Mouse (Mus musculus): Measurements from ENCODE around the gene Dnaaf2. TPM values are rescaled to one million over a fixed set of nuclear protein-coding genes. Genes with fewer than 3 reads are reported as not detected.
A peak's percentile ranks its signal among the peaks of the same experiment; 100 is the strongest.

Gene Dnaaf2
- polyA plus RNA-seq, 1 experiment from 2014 or later: 13.1 TPM

DNA sequence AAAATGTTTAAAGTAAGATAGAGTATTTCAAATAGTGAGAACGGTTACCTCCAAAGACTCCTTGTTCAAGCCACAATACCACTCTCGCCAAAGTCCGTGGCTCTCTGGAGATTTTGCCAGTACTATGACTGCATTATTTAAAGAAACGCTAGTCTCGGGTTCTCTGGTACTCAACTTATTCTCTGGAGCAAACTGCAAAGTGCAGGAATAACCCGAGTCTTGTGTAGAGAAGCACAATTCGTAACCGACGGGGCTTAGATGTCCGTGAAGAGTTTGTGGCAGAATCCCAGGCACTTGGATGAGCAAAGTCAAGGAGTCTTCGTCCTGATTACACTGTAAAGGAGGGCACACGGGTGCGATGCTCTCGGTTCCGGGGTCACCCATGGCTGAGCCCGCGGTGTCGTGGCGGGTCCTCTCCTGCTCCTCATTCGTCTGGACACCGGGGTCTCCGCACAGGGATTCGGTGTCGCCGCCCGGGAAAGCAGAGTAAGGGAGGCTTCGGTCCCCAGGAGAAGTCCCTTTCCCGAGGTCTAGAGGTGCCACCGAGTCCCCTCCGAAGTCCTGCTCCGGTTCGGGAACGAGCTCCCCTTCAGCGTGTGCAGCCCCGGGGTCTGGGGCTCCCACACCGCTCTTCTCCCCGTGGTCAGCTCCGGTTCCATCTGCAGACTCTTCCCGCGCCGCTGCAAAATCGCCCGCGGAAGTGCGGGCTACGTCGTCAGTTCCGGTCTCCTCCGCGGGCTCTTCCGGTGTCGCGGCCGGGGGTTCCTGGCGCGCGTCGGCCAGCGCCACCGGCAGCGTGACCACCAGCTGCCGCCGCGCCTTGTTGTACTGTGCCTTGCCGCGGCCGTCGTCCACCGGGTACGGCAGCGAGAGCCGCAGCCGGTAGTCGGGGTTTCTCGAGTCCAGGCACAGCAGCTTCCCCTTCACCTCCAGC is 1.5 kb downstream of the Dnaaf2 start, which contains the start of gene Gm49383:
Gene Gm49383 (minus strand): TSS at position 661 of the 934 bp plus-strand sequence.
- H3K36me3 ChIP-seq: peaks cover 18% of the 10 kb centered on the region
- peaks cover 23% of the 10 kb centered on the region for H3K4me1 ChIP-seq
- peak within 1 kb of the TSS; percentile 83 for H3K4me3 ChIP-seq
- H3K4me2 ChIP-seq (replicated peaks): peak within 1 kb of the TSS; percentile 95
- no peaks in the 10 kb centered on the region for H3K27me3 ChIP-seq
- no peaks in the 10 kb centered on the region for H3K9me3 ChIP-seq (replicated peaks)
- peak within 1 kb of the TSS; percentile 93 for H3K27ac ChIP-seq
- peak; percentile 83 for ATAC-seq (ENCODE audit: low FRiP score)
- under 1% methylated on average over 73 of the region's 75 CpGs for WGBS
- peak within 1 kb of the TSS; percentile 87 for H3K9ac ChIP-seq

GRCm38 (mm10) chr12:69192637-69193036 is 5.6 kb downstream of the Dnaaf2 start:
- ATAC-seq (ENCODE audit: low FRiP score): no peak
- Histone ChIP-seq H3K4me2 (replicated peaks) (no peak overlapping the region), H3K9ac (no peak overlapping the region), H3K4me3 (no peak overlapping the region), H3K36me3 (peaks cover 24% of the 10 kb centered on the region), H3K9me3 (replicated peaks) (no peaks in the 10 kb centered on the region), H3K4me1 (peaks cover 9% of the 10 kb centered on the region), H3K27me3 (no peaks in the 10 kb centered on the region), H3K27ac (no peak overlapping the region)
- 92% methylated on average over 2 of the region's 2 CpGs for WGBS

GRCm38 (mm10) chr12:69191396-69191795 is 6.8 kb downstream of the Dnaaf2 start:
- H3K27me3 ChIP-seq: no peaks in the 10 kb centered on the region
- no peaks in the 10 kb centered on the region for H3K9me3 ChIP-seq (replicated peaks)
- peaks cover 14% of the 10 kb centered on the region for H3K4me1 ChIP-seq
- no peak for ATAC-seq (ENCODE audit: low FRiP score)
- peaks cover 24% of the 10 kb centered on the region for H3K36me3 ChIP-seq
- H3K9ac ChIP-seq: no peak overlapping the region
- 96% methylated on average over 5 of the region's 5 CpGs for WGBS
- H3K4me2 ChIP-seq (replicated peaks): no peak overlapping the region
- no peak overlapping the region for H3K4me3 ChIP-seq
- H3K27ac ChIP-seq: no peak overlapping the region

DNA sequence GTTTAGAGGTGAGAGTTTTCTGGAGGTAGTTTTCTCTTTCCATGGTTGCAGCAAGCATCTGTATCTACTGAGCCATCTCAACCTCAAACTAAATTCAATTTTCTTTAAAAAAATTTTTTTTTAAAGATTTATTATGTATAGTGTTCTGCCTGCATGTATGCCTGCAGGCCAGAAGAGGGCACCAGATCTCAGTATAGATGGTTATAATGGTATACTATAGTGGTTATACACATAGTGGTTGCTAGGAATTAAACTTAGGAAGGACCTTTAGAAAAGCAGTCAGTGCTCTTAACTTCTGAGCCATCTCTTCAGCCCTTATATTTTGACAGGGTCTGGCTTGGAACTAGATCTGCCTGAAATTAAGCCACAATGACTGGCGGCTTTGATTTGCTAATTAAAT is 7.7 kb downstream of the Dnaaf2 start:
- Histone ChIP-seq H3K27me3 (no peaks in the 10 kb centered on the region), H3K4me3 (no peak overlapping the region), H3K36me3 (peaks cover 24% of the 10 kb centered on the region), H3K4me1 (peaks cover 8% of the 10 kb centered on the region), H3K9me3 (replicated peaks) (no peaks in the 10 kb centered on the region), H3K4me2 (replicated peaks) (no peak overlapping the region), H3K9ac (no peak overlapping the region), H3K27ac (no peak overlapping the region)
- 96% methylated on average over 1 of the region's 1 CpGs for WGBS
- ATAC-seq (ENCODE audit: low FRiP score): no peak

DNA sequence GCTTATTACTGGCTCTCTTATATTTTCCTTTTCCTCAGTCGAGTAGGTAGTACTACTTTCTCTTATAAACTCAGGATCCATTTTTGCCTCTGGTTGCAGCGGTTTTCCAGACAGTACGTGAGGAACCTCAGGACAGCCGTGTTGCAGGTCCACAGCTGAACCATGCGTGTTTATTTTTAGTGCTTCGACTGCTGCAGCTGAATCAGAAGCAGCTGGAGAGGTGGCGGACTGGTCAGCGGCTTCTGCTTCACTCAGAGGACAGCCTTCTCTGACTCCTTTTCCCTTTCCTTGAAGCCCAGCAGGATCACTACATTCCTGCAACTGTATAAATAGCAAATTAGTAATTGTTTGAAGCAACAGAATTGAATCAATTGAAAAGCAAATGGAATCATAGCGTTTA is 8.2 kb downstream of the Dnaaf2 start:
- Histone ChIP-seq H3K4me2 (replicated peaks) (no peak overlapping the region), H3K4me1 (peaks cover 13% of the 10 kb centered on the region), H3K4me3 (no peak overlapping the region), H3K9me3 (replicated peaks) (no peaks in the 10 kb centered on the region), H3K36me3 (peaks cover 24% of the 10 kb centered on the region), H3K27me3 (no peaks in the 10 kb centered on the region), H3K27ac (no peak overlapping the region), H3K9ac (no peak overlapping the region)
- WGBS: 91% methylated on average over 9 of the region's 9 CpGs
- no peak for ATAC-seq (ENCODE audit: low FRiP score)

- no peak overlapping the region for H3K4me3 ChIP-seq
- H3K36me3 ChIP-seq: peaks cover 24% of the 10 kb centered on the region
- H3K27ac ChIP-seq: no peak overlapping the region
- 78% methylated on average over 5 of the region's 5 CpGs for WGBS
- H3K4me2 ChIP-seq (replicated peaks): no peak overlapping the region; the same call in 1 of the 2 replicates
- H3K27me3 ChIP-seq: no peaks in the 10 kb centered on the region
- H3K4me1 ChIP-seq: peaks cover 19% of the 10 kb centered on the region
- H3K9ac ChIP-seq: no peak overlapping the region
- ATAC-seq (ENCODE audit: low FRiP score): no peak
- no peaks in the 10 kb centered on the region for H3K9me3 ChIP-seq (replicated peaks)
Measured at GRCm38 (mm10) chr12:69186811-69187471, 11.3 kb downstream of the Dnaaf2 start.

DNA sequence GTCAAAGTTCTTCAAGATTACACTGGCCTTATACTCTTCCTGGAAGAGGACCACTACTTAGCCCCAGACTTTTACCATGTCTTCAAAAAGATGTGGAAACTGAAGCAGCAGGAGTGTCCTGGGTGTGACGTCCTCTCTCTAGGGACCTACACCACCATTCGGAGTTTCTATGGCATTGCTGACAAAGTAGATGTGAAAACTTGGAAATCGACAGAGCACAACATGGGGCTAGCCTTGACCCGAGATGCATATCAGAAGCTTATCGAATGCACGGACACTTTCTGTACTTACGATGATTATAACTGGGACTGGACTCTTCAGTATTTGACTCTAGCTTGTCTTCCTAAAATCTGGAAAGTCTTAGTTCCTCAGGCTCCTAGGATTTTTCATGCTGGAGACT is 12.9 kb downstream of the Dnaaf2 start:
- no peaks in the 10 kb centered on the region for H3K27me3 ChIP-seq
- H3K9me3 ChIP-seq (replicated peaks): no peaks in the 10 kb centered on the region
- 79% methylated on average over 7 of the region's 7 CpGs for WGBS
- no peak overlapping the region for H3K27ac ChIP-seq
- peak overlapping the region; percentile 95; the same call in 1 of the 2 replicates for H3K9ac ChIP-seq
- ATAC-seq (ENCODE audit: low FRiP score): no peak
- peaks cover 22% of the 10 kb centered on the region for H3K36me3 ChIP-seq
- peak overlapping the region; percentile 92 for H3K4me2 ChIP-seq (replicated peaks)
- peaks cover 19% of the 10 kb centered on the region for H3K4me1 ChIP-seq
- peak overlapping the region; percentile 91 for H3K4me3 ChIP-seq

DNA sequence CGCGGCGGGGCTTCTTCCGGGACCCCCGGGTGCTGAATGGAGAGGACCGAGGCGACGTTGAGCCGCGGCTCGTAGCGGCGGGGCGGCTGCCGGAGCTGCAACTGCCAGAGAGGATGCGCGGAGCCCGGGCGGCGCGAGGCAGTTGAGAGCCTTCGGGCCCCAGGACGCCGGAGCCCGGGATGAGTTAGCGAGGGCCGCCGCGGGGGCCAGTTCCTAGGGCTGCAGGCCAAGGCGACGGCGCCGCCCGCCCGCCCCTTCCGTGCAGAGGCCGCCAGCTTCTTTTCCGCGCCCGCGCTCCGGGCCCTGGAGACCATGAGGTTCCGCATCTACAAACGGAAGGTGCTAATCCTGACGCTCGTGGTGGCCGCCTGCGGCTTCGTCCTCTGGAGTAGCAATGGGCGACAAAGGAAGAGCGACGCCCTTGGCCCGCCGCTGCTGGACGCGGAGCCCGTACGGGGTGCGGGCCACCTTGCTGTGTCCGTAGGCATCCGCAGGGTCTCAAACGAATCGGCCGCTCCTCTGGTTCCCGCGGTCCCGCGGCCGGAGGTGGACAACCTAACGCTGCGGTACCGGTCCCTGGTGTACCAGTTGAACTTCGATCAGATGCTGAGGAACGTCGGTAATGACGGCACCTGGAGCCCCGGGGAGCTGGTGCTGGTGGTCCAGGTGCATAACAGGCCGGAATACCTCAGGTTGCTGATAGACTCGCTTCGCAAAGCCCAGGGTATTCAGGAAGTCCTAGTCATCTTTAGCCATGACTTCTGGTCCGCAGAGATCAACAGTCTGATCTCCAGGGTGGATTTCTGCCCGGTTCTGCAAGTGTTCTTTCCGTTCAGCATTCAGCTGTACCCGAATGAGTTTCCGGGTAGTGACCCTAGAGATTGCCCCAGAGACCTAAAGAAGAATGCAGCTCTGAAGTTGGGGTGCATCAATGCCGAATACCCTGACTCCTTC is 13.6 kb downstream of the Dnaaf2 start:
- Histone ChIP-seq H3K4me3 (peak overlapping the region; percentile 91), H3K9me3 (replicated peaks) (no peaks in the 10 kb centered on the region), H3K36me3 (peaks cover 14% of the 10 kb centered on the region), H3K9ac (peak overlapping the region; percentile 95), H3K27me3 (no peaks in the 10 kb centered on the region), H3K4me1 (peaks cover 19% of the 10 kb centered on the region), H3K4me2 (replicated peaks) (peak overlapping the region; percentile 92), H3K27ac (peak overlapping the region; percentile 95)
- WGBS: 2% methylated on average over 84 of the region's 86 CpGs
- ATAC-seq (ENCODE audit: low FRiP score): peak; percentile 64

- Histone ChIP-seq H3K4me1 (peaks cover 19% of the 10 kb centered on the region), H3K27ac (peak within 1 kb of the TSS; percentile 95), H3K36me3 (peaks cover 14% of the 10 kb centered on the region), H3K4me3 (peak within 1 kb of the TSS; percentile 91), H3K27me3 (no peaks in the 10 kb centered on the region), H3K9me3 (replicated peaks) (no peaks in the 10 kb centered on the region), H3K4me2 (replicated peaks) (peak within 1 kb of the TSS; percentile 92), H3K9ac (peak within 1 kb of the TSS; percentile 95)
- 1% methylated on average over 84 of the region's 84 CpGs for WGBS
- ATAC-seq (ENCODE audit: low FRiP score): peak; percentile 99
Measured at GRCm38 (mm10) chr12:69183583-69184308, 14.5 kb downstream of the Dnaaf2 start, which contains the start of the genes Rpl36al and Mgat2. Rpl36al (minus strand) TSS chr12:69184083. Mgat2 (plus strand) TSS chr12:69184157.

DNA sequence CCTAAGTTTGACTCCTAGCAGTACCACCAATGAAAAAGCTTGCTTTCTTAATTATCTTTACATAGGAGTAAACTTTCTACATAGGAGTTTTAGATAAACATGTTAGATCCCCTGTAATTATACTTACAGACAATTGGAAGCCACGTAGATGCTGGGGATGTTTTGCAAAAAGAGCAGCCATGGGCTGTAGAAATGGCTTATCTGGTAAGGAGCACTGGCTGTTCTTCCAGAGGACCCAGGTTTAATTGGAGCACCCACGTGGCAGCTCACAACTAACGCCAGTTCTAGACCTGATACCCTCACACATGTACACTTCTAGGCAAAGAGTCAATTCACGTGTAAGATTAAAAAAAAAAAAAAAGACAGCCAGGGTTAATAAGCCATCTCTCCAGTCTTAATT is 16.4 kb downstream of the Dnaaf2 start:
- Histone ChIP-seq H3K27ac (no peak overlapping the region), H3K27me3 (no peaks in the 10 kb centered on the region), H3K9ac (no peak overlapping the region), H3K4me2 (replicated peaks) (no peak overlapping the region), H3K4me3 (no peak overlapping the region), H3K36me3 (peaks cover 9% of the 10 kb centered on the region), H3K4me1 (peaks cover 14% of the 10 kb centered on the region), H3K9me3 (replicated peaks) (no peaks in the 10 kb centered on the region)
- ATAC-seq (ENCODE audit: low FRiP score): no peak
- 87% methylated on average over 4 of the region's 4 CpGs for WGBS

DNA sequence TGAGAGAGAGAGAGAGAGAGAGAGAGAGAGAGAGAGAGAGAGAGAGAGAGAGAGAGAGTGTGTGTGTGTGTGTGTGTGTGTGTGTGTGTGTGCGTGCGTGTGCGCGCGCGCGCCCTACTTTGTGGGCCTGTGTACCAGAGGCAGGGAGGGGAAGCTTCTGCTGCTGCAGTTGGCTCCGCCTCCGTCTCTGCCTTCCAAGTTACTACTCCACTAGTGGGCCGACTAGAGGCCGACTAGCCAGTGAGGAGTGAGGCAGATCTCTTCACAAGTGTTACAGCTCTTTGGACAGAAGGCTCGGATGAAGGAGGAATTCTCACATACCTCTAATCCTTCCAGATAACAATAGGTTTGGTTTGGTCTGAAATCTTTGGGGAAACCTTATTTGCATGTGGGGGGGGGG is 18.9 kb downstream of the Dnaaf2 start:
- Histone ChIP-seq H3K27ac (no peak overlapping the region), H3K4me1 (peaks cover 3% of the 10 kb centered on the region; the same call in 1 of the 2 replicates), H3K9me3 (replicated peaks) (no peaks in the 10 kb centered on the region), H3K36me3 (peaks cover 9% of the 10 kb centered on the region), H3K27me3 (no peaks in the 10 kb centered on the region), H3K9ac (no peak overlapping the region), H3K4me3 (no peak overlapping the region), H3K4me2 (replicated peaks) (no peak overlapping the region)
- no peak for ATAC-seq (ENCODE audit: low FRiP score)
- 80% methylated on average over 12 of the region's 12 CpGs for WGBS

Data from hindbrain, embryonic 12.5 days (tissue).